Mouse (Mus musculus) regulatory T cell (primary cell): ENCODE results near the gene Sash1.
"Not testable (repeated sequence)": the region's sequence is repeated elsewhere in the genome, so short reads cannot be mapped to it uniquely, and the experiment has no call there.

Source experiments
- in situ Hi-C: fragments of 300-600 bp; cut with MboI, MseI; formaldehyde crosslinking; loops from one replicate; pipeline ENCODE4 v1.15.1; 2025; ENCODE audit warnings: high pct_unique_total_duplicates

Gene Sash1

GRCm38 (mm10) chr10:8757429-8757931, 128.4 kb downstream of the Sash1 start:
- in situ Hi-C loops: no loop called here

- in situ Hi-C loops: no loop called here
Observed at GRCm38 (mm10) chr10:8756604-8757354, 129.1 kb downstream of the Sash1 start.

GRCm38 (mm10) chr10:8753377-8753776, 132.5 kb downstream of the Sash1 start:
- in situ Hi-C loops: no loop called here

- in situ Hi-C loops: no loop called here
Observed at GRCm38 (mm10) chr10:8752436-8752835, 133.4 kb downstream of the Sash1 start.

- in situ Hi-C loops: no loop called here
Observed at GRCm38 (mm10) chr10:8749537-8749936, 136.3 kb downstream of the Sash1 start.

- in situ Hi-C loops: no loop called here
Observed at GRCm38 (mm10) chr10:8747450-8748212, 138.2 kb downstream of the Sash1 start.

GRCm38 (mm10) chr10:8746082-8746696, 139.7 kb downstream of the Sash1 start:
- in situ Hi-C loops: no loop called here

- in situ Hi-C loops: no loop called here
Observed at GRCm38 (mm10) chr10:8742872-8743271, 143.0 kb downstream of the Sash1 start.

- in situ Hi-C loops: no loop called here
Observed at GRCm38 (mm10) chr10:8741505-8741904, 144.4 kb downstream of the Sash1 start.

GRCm38 (mm10) chr10:8740797-8741196, 145.1 kb downstream of the Sash1 start:
- in situ Hi-C loops: no loop called here

GRCm38 (mm10) chr10:8729387-8730337, 156.2 kb downstream of the Sash1 start:
- in situ Hi-C loops: no loop called here

GRCm38 (mm10) chr10:8719345-8719744, 166.5 kb downstream of the Sash1 start:
- in situ Hi-C loops: loop anchor here (10.0 kb wide), 1 partner anchor 475 kb away; no protein-coding TSS in a partner anchor

GRCm38 (mm10) chr10:8718831-8719230, 167.0 kb downstream of the Sash1 start:
- in situ Hi-C loops: loop anchor here (10.0 kb wide), 1 partner anchor 474 kb away; no protein-coding TSS in a partner anchor

- in situ Hi-C loops: loop anchor here (10.0 kb wide), 1 partner anchor 472 kb away; no protein-coding TSS in a partner anchor
Observed at GRCm38 (mm10) chr10:8717171-8717570, 168.7 kb downstream of the Sash1 start.

- in situ Hi-C loops: loop anchor here (10.0 kb wide), 1 partner anchor 471 kb away; no protein-coding TSS in a partner anchor
Observed at GRCm38 (mm10) chr10:8715679-8716284, 170.1 kb downstream of the Sash1 start.

GRCm38 (mm10) chr10:8696636-8697035, 189.2 kb downstream of the Sash1 start:
- in situ Hi-C loops: not testable (repeated sequence)

- in situ Hi-C loops: no loop called here
Observed at GRCm38 (mm10) chr10:8693996-8694500, 191.8 kb downstream of the Sash1 start.

GRCm38 (mm10) chr10:8693561-8693960, 192.3 kb downstream of the Sash1 start:
- in situ Hi-C loops: no loop called here

- in situ Hi-C loops: no loop called here
Observed at GRCm38 (mm10) chr10:8692531-8692930, 193.3 kb downstream of the Sash1 start.

- in situ Hi-C loops: no loop called here
Observed at GRCm38 (mm10) chr10:8686219-8686618, 199.7 kb downstream of the Sash1 start.
